Mouse (Mus musculus) T-helper 2 cell (primary cell): ENCODE data around the gene Ccnl2.

ENCODE experiments used
- in situ Hi-C: fragments of 300-600 bp; cut with MboI, MseI; formaldehyde crosslinking; loops from one replicate; pipeline ENCODE4 v1.15.1; 2025; ENCODE audit warnings: high pct_unique_total_duplicates

The Ccnl2 gene

GRCm38 (mm10) chr4:155790021-155790489, 22.2 kb upstream of the Ccnl2 start, which contains the start of gene Ankrd65:
Gene Ankrd65, plus strand, starts transcription at chr4:155790439.
- in situ Hi-C loops = no loop called here

- in situ Hi-C loops = no loop called here
These were observed 21.6 kb upstream of the Ccnl2 start for GRCm38 (mm10) chr4:155790650-155791161.

DNA sequence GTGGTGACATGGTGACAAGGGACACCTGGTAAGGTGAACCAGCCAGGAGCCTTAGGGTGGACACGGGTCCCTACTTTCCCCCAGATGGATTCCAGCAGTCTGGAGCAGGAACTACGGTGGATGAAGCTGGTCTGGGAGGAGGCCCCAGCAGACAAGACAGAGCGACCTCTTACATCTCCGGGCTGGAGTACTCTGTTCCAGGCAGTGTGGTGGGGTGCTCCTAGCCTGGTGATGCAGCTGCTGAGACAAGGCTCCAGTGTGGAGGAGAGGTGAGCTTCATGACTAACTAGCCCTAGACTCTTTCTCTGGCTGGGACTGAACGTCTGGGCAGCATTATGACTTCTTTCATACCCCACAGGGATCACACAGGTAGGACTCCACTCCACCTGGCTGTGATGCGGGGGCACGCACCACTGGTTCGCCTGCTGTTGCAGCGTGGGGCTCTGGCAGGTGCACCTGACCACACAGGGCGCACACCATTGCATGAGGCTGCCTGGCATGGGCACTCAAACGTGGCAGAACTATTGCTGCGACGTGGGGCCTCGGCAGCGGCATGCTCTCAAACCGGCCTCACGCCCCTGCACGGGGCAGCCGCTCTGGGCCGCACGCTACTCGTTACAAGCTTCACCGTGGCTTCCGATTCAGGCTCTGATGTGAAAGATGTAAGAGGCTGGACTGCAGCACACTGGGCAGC, 20.9 kb upstream of the Ccnl2 start:
- in situ Hi-C loops = no loop called here

GRCm38 (mm10) chr4:155793730-155794129, 18.6 kb upstream of the Ccnl2 start:
- in situ Hi-C loops = no loop called here

DNA sequence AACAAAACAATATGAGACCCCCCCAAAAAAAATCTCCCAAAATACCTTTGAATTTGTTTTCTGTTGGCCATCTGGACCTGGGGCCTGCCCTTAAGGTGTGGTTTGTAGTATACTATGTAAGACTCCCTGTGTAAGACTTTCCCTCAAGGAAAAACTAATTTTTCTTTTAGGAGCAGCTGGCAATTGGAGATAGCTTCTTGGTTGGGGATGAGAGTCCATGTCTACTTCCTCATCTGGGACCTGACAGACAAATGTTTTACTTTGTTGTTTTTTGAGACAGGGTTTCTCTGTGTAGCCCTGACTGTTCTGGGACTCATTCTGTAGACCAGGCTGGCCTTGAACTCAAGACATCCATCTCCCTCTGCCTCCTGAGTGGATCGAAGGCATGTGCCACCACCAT, 10.2 kb upstream of the Ccnl2 start:
- in situ Hi-C loops = no loop called here

DNA sequence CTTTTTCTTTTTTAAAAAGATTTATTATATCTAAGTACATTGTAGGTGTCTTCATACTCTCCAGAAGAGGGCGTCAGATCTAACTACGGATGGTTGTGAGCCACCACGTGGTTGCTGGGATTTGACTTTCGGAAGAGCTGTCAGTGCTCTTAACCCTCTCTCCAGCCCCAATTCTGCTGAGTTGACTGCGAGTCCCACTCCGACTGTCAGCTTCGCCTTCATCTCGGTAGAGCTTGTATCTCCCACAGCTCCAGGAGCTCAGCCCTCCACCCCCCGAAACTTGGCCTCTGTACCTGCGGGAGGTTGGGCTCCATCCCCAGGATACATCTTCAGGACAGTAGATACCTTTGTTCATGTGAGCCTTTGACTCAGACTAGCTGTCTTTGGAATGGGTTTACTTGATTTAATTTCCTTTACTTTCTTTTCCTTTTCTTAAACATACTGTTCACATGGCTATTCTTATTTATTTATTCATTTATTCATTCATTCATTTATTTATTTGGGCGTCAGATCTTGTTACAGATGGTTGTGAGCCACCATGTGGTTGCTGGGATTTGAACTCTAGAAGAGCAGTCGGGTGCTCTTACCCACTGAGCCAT, 9.4 kb upstream of the Ccnl2 start, which contains the start of gene Mrpl20:
Gene Mrpl20, plus strand, starts transcription at position 138 of the 599 bp plus-strand sequence.
- in situ Hi-C loops = no loop called here

DNA sequence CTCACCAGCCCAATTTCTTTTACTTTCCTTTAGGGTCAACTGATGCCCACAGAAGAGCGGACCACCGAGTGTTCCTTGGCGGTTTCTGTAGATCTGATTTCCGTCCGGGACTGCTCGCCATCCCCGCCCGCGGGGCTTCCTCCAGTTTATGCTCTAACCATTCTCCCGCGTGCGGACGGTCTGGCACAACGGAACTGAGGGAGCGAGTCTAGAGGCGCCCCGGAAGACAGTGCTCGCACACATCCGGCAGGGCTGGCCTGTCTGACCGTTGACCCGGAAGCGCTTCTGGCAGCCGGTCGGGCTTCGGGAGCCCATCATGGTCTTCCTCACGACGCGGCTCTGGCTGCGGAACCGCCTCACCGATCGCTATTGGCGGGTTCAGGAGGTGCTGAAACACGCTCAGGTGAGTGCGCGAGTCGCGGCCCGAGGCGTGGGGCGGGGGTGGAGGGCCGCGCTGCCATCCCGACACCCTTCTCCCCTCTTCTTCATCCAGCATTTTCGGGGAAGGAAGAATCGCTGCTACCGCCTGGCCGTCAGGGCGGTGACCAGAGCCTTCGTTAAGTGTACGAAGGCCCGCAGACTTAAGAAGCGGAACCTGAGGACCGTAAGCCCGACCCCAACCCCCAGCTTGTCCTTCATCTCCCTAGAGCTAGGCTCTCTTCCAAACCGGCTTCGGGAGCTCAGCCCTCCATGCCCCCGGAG, 8.8 kb upstream of the Ccnl2 start:
- in situ Hi-C loops = no loop called here

DNA sequence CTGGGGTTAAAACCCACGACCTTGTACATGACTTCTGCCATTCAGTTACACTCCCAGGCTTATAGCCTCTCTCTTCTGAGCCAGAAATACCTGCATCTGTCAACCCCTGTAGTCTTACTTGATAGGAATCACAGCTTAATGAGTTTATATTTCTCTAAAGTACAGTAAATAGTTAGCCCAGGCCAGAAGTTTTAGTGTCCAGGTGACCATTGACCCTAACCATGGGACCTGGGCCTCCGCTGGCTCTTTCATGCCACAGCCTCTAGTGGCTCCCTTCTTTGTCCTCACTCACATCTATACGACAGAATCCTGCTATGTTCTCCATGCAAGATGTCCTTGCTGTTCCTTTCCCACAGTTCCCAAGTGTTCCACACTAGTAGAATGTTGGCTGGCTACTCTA, 4.4 kb upstream of the Ccnl2 start:
- in situ Hi-C loops = no loop called here

DNA sequence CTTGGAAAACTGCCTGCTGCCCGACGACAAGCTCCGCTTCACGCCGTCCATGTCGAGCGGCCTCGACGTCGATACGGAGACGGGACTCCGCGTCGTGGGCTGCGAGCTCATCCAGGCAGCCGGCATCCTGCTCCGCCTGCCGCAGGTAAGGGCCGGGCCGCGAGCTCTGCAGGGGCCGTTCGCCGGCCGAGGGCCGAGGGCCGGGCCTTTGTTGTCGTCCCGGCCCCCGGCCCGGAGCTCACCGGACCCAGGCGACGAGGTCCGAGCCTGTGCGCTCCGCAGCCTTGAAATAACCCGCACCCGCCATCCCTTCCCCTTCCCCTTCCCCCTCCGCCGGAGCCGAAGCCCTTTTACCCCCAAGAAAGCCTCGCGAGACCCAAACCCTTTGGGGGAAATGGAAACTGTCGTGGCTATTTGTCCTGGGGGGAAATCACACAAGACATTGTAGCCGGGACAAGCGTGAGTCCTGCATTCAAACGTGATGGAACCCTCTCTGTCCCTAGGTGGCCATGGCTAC, 434 bp downstream of the Ccnl2 start:
- in situ Hi-C loops = no loop called here

GRCm38 (mm10) chr4:155817533-155817932, 5.2 kb downstream of the Ccnl2 start:
- in situ Hi-C loops = no loop called here

- in situ Hi-C loops = no loop called here
These were observed 8.7 kb downstream of the Ccnl2 start for GRCm38 (mm10) chr4:155821025-155821424.

DNA sequence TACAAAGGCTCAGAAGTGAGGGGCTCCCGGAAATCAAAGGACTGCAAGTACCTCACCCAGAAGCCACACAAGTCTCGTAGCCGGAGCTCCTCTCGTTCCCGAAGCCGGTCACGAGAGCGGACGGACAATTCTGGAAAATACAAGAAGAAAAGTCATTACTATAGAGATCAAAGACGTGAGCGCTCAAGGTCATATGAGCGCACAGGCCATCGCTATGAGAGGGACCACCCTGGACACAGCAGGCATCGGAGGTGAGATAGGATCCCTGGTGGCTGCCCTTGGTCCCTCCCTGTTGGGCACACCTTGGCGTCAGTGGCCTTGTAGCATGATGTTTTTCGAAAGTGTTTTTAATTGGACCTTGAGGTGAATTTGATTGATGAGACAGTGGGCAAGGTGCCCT, 11.2 kb downstream of the Ccnl2 start:
- in situ Hi-C loops = no loop called here

DNA sequence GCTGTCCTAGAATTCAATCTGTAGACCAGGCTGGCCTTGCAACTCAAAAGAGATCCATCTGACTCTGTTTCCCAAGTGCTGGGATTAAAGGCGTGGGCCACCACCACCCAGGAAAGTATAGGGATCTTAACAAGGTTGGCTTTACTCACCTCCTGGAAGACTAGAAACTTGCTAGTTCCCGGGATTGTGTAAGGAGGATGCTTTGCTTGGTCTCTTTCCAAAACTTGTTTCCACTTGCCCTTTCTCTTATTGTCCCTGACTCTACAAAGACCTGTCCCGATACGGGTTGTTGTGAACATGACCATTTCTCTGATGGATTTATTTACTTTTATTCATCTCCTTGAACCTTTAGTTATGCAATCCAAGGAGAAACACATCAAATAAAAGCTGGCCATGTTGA, 17.6 kb downstream of the Ccnl2 start:
- in situ Hi-C loops = no loop called here

- in situ Hi-C loops = no loop called here
These were observed 18.3 kb downstream of the Ccnl2 start for GRCm38 (mm10) chr4:155830596-155830995.

DNA sequence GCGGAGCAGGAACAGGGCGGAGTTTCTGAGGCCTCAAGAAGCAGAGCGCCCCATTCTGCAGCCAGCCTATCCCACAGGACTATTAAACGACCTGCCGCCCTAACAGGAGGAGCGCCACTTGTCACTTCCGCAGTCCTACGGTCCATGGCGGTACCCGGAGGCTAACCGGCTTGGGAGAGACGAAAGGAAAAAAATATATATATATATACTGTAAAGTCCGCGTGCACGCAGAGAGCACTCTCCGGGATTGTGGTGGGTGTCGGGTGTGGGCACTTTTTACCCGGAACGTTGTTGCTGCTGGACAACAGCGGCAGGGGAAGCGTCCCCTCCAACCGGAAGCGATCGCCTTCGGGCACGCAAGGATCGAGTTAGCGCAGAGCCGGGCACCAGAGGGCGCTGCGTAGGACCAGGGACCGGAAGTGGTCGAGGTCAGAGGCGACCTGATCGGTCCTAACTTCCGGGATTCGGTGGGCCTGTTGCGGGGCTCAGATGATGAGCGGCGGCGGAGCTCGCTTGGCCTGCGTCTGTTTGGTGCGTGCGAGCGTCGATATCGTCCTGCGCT, 19.0 kb downstream of the Ccnl2 start, which contains the start of gene Aurkaip1:
Gene Aurkaip1, plus strand, starts transcription at position 68 of the 562 bp plus-strand sequence.
- in situ Hi-C loops = no loop called here

DNA sequence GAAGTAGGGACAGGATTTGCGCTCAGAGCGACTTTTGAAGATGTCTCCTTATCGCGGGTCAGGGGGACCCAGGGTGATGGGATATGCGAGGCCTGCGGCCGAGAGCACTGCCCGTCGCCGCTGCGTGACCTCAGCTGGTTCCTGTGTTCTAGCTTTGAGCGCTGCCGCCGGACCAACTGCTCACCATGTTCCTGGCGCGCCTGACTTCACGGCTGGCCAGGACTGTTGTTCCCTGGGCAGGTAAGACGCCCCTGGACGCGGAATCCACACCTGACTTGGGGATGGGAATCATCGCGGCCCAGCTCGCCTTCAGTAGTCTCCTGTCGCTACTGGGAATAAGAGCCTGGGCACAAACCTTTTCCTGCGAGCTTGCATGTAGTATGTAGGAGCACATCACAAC, 19.5 kb downstream of the Ccnl2 start:
- in situ Hi-C loops = no loop called here

- in situ Hi-C loops = no loop called here
These were observed 20.0 kb downstream of the Ccnl2 start for GRCm38 (mm10) chr4:155832321-155832720.

DNA sequence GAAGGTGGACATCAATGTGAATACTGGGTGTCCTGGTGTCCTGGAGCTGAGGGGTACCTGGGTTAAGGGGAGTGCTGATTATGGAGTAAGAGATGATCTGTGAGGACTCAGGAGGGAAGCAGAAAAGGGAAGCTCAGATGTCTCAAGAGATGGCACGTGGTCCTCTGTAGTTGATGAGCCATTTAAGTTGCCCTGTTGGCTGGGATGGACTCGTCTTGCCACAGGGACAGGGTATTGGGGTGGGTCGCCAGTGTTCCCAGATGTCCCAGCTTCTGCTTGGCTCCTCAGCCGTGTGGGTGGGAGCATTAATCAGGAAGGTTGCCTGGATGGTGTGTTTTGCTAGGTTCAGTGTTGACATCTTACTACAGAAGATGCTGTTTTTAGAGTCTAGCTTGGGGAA, 20.9 kb downstream of the Ccnl2 start:
- in situ Hi-C loops = no loop called here

GRCm38 (mm10) chr4:155833836-155834235, 21.5 kb downstream of the Ccnl2 start:
- in situ Hi-C loops = no loop called here

GRCm38 (mm10) chr4:155837404-155838010, 25.2 kb downstream of the Ccnl2 start:
- in situ Hi-C loops = no loop called here
